Mouse (Mus musculus): ENCODE measurements around the gene Grip1. TPM values are rescaled to one million over a fixed set of nuclear protein-coding genes. Genes with fewer than 3 reads are reported as not detected.

Gene Grip1
- total RNA-seq, 4 experiments from 2014 or later, result 25.2 to 28.8 (median 26.2) TPM

- no peak for DNase-seq (ENCODE audit: low spot score in 2 of 2)
These were observed 481.6 kb downstream of the Grip1 start for GRCm38 (mm10) chr10:119935231-119935630.

- DNase-seq (ENCODE audit: low spot score in 2 of 2), result no peak
These were observed 483.9 kb downstream of the Grip1 start for GRCm38 (mm10) chr10:119937481-119937880.

GRCm38 (mm10) chr10:119943906-119944305, 490.3 kb downstream of the Grip1 start:
- no peak for DNase-seq (ENCODE audit: low spot score in 2 of 2)

- no peak for DNase-seq (ENCODE audit: low spot score in 2 of 2)
These were observed 497.8 kb downstream of the Grip1 start for GRCm38 (mm10) chr10:119951460-119951859.

GRCm38 (mm10) chr10:119957260-119957955, 503.8 kb downstream of the Grip1 start:
- peak in 1 of 2 experiments; percentile 10 for DNase-seq (ENCODE audit: low spot score in 2 of 2)

GRCm38 (mm10) chr10:119960915-119961314, 507.3 kb downstream of the Grip1 start:
- DNase-seq (ENCODE audit: low spot score in 2 of 2), result no peak

GRCm38 (mm10) chr10:119966321-119966720, 512.7 kb downstream of the Grip1 start:
- DNase-seq (ENCODE audit: low spot score in 2 of 2), result no peak

GRCm38 (mm10) chr10:119979396-119979795, 525.8 kb downstream of the Grip1 start:
- DNase-seq (ENCODE audit: low spot score in 2 of 2), result no peak

- no peak for DNase-seq (ENCODE audit: low spot score in 2 of 2)
These were observed 526.4 kb downstream of the Grip1 start for GRCm38 (mm10) chr10:119980032-119980431.

GRCm38 (mm10) chr10:119984299-119984698, 530.7 kb downstream of the Grip1 start:
- no peak for DNase-seq (ENCODE audit: low spot score in 2 of 2)

- no peak for DNase-seq (ENCODE audit: low spot score in 2 of 2)
These were observed 544.8 kb downstream of the Grip1 start for GRCm38 (mm10) chr10:119998475-119998874.

- DNase-seq (ENCODE audit: low spot score in 2 of 2), result no peak
These were observed 548.5 kb downstream of the Grip1 start for GRCm38 (mm10) chr10:120002149-120002548.

- DNase-seq (ENCODE audit: low spot score in 2 of 2), result no peak
These were observed 550.5 kb downstream of the Grip1 start for GRCm38 (mm10) chr10:120004096-120004495.

- DNase-seq (ENCODE audit: low spot score in 2 of 2), result no peak
These were observed 552.0 kb downstream of the Grip1 start for GRCm38 (mm10) chr10:120005581-120005980.

- peak; percentile 11 to 16 for DNase-seq (ENCODE audit: low spot score in 2 of 2)
These were observed 558.7 kb downstream of the Grip1 start for GRCm38 (mm10) chr10:120012331-120012730.

GRCm38 (mm10) chr10:120015117-120015516, 561.5 kb downstream of the Grip1 start:
- DNase-seq (ENCODE audit: low spot score in 2 of 2), result no peak

- DNase-seq (ENCODE audit: low spot score in 2 of 2), result no peak
These were observed 572.8 kb downstream of the Grip1 start for GRCm38 (mm10) chr10:120026437-120026836.

- DNase-seq (ENCODE audit: low spot score in 2 of 2), result no peak
These were observed 577.3 kb downstream of the Grip1 start for GRCm38 (mm10) chr10:120030901-120031300.

- DNase-seq (ENCODE audit: low spot score in 2 of 2), result no peak
These were observed 577.7 kb downstream of the Grip1 start for GRCm38 (mm10) chr10:120031316-120031715.

- no peak for DNase-seq (ENCODE audit: low spot score in 2 of 2)
These were observed 580.2 kb downstream of the Grip1 start for GRCm38 (mm10) chr10:120033866-120034265.

GRCm38 (mm10) chr10:120035211-120035733, 581.6 kb downstream of the Grip1 start:
- DNase-seq (ENCODE audit: low spot score in 2 of 2), result no peak

- DNase-seq (ENCODE audit: low spot score in 2 of 2), result no peak
These were observed 582.2 kb downstream of the Grip1 start for GRCm38 (mm10) chr10:120035824-120036223.

- peak; percentile 75 to 76 for DNase-seq (ENCODE audit: low spot score in 2 of 2)
These were observed 584.6 kb downstream of the Grip1 start for GRCm38 (mm10) chr10:120038194-120038593.

Measured in layer of hippocampus, adult 8-10 months (tissue).